Mouse (Mus musculus): ENCODE measurements around the gene Vps29. TPM values are rescaled to one million over a fixed set of nuclear protein-coding genes. Genes with fewer than 3 reads are reported as not detected.

Gene Vps29
- polyA plus RNA-seq, 1 experiment = 191 TPM

DNA sequence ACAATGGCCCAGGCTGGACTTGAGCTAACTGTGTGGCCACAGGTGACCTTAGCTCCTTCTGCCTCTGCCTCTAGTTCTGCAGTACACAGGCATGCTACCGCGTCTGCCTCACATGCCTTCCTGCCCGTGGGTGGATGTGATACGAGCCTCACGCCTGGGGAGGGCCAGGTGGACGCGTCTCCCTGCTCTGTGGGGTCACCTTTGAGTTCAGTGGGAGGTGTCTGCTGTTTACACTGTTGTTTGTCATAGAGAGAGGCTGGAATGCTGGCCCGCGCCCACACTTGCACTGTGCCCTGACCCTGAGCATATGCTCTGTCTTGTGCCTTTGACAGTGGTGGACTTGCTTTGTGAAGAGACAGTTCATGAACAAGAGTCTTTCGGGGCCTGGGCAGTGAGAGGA, 51.4 kb downstream of the Vps29 start:
- Histone ChIP-seq H3K4me1 (ENCODE audit: control insufficient read depth, insufficient read depth, low read length) (peaks cover 5% of the 10 kb centered on the region; the same call in 1 of the 2 replicates), H3K27ac (ENCODE audit: insufficient read depth, low read length) (no peak overlapping the region), H3K4me3 (ENCODE audit: insufficient read depth, low read length) (no peak overlapping the region)
- TF ChIP-seq CTCF (IDR thresholded peaks at IDR 0.05; ENCODE audit: extremely low read depth, insufficient read depth, low read length) = no peak
- TF ChIP-seq POLR2A (IDR thresholded peaks at IDR 0.05; ENCODE audit: extremely low read depth, insufficient read depth, low read length) = no peak

DNA sequence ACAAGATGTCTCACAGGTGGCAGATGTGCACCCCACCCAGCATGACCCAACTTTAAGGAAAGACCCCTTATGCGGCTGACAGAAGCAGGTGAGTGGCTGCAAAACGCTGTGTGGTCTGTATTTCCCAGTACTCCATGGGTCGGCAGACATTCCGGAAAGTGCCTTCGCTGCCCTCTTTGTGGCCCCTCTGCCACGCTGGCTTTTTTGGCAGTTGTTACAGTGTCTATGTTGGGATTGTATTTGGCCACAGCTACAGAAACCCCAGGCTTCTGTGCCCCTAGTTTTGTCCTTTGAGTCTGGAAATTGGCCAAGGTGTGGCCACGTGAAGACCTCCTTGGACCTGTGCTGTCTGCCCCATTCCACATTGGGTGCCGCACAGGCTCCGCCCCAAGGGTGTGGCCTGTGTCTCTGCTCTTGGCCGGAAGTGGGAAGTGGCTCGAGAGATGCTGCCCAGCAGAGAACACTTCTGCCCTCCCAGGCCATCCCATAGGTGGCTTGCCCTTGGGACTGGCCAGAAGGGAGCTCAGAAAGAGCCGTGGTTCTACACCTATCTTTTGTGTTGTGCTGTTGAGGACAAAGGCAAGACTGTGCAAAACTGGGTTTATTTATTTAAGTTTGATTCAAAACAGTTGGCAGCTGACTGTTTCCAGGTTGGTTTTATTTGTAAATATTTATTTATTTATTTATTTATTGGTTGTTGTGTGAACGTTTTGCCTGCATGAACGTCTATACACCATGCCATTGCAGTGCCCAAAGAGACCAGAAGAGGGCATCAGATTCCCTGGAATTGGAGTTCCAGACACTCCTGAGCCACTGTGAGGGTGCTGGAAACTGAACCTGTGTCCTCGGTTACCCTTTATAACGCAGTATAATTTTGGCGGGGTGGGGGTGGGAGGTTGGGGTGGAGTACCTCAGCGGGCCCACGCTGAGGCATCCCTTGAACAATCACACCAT, 55.8 kb downstream of the Vps29 start:
- Histone ChIP-seq H3K4me1 (ENCODE audit: control insufficient read depth, insufficient read depth, low read length) (no peaks in the 10 kb centered on the region), H3K4me3 (ENCODE audit: insufficient read depth, low read length) (no peak overlapping the region), H3K27ac (ENCODE audit: insufficient read depth, low read length) (no peak overlapping the region)
- TF ChIP-seq POLR2A (IDR thresholded peaks at IDR 0.05; ENCODE audit: extremely low read depth, insufficient read depth, low read length) (no peak), CTCF (IDR thresholded peaks at IDR 0.05; ENCODE audit: extremely low read depth, insufficient read depth, low read length) (no peak)

DNA sequence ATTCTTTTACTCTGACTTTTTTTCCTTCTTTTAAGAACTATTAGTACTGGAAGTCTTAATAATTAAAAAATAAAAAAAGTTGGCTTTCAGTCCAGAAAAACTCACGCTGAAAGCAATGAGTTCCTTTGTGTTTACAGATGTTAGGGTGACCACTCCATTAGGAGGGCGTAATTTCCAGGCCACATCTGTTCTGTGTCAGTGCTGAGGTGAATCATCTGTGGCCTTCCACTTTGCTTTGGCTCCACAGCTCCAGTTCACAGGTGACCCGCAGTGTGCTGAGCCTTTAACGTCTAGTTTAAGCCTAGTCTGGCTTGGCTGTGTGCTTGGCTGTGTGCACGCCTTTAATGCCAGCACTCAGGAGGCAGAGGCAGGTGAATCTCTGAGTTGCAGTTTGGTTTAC, 57.7 kb downstream of the Vps29 start:
- Histone ChIP-seq H3K27ac (ENCODE audit: insufficient read depth, low read length) (no peak overlapping the region), H3K4me1 (ENCODE audit: control insufficient read depth, insufficient read depth, low read length) (no peaks in the 10 kb centered on the region), H3K4me3 (ENCODE audit: insufficient read depth, low read length) (no peak overlapping the region)
- TF ChIP-seq POLR2A (IDR thresholded peaks at IDR 0.05; ENCODE audit: extremely low read depth, insufficient read depth, low read length) (no peak), CTCF (IDR thresholded peaks at IDR 0.05; ENCODE audit: extremely low read depth, insufficient read depth, low read length) (no peak)

DNA sequence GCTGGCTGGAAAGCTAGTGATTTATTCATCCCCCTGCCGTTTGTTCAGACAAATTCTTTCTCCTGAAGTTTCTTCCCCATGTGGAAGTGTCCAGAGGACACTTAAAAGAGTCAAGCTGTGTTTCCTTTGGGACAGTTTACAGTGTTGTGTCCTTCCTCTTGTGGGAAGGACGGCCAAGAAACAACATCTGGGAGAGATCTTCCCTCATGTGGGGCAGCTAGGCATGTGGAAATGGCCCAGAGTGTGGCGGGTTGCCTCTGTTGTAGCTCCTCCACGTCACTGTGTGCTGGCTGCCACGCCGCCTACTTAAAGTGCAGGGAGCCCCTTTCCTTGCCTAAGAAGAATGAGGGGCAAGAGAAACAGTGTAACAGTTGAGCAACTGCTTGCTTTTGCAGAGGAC, 58.7 kb downstream of the Vps29 start:
- Histone ChIP-seq H3K4me1 (ENCODE audit: control insufficient read depth, insufficient read depth, low read length) (no peaks in the 10 kb centered on the region), H3K4me3 (ENCODE audit: insufficient read depth, low read length) (no peak overlapping the region), H3K27ac (ENCODE audit: insufficient read depth, low read length) (no peak overlapping the region)
- no peak for TF ChIP-seq POLR2A (IDR thresholded peaks at IDR 0.05; ENCODE audit: extremely low read depth, insufficient read depth, low read length)
- TF ChIP-seq CTCF (IDR thresholded peaks at IDR 0.05; ENCODE audit: extremely low read depth, insufficient read depth, low read length) = no peak

DNA sequence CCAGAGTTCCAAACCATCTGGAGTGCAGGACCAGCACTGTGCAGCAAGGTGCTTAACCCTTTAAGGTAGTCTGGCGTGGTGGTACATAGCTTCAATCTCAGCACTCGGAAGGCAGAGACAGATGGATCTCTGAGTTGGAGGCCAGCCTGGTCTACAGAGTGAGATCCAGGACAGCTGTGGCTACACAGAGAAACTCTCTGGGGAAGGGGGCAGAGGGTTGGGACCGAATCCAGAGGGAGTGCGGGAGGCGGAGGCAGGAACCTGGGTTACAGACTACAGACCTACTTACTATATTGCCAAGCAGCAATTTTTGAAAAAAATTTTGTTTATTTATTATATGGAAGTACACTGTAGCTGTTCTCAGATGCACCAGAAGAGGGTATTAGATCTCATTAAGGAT, 60.2 kb downstream of the Vps29 start:
- no peak overlapping the region for H3K27ac ChIP-seq (ENCODE audit: insufficient read depth, low read length)
- no peaks in the 10 kb centered on the region for H3K4me1 ChIP-seq (ENCODE audit: control insufficient read depth, insufficient read depth, low read length)
- TF ChIP-seq CTCF (IDR thresholded peaks at IDR 0.05; ENCODE audit: extremely low read depth, insufficient read depth, low read length) = no peak
- TF ChIP-seq POLR2A (IDR thresholded peaks at IDR 0.05; ENCODE audit: extremely low read depth, insufficient read depth, low read length) = no peak
- no peak overlapping the region for H3K4me3 ChIP-seq (ENCODE audit: insufficient read depth, low read length)

Other genes starting within 250 kb of the Vps29 start
- gene Ccdc63, start 213.5 kb upstream of the Vps29 start, polyA plus RNA-seq (2012; rRNA removed) = 0.17 and 0.44 TPM in 2 replicates
- 186 and 195 TPM in 2 replicates for gene Ppp1cc, start 196.1 kb upstream of the Vps29 start, polyA plus RNA-seq (2012; rRNA removed)
- 3.6 and 3.9 TPM in 2 replicates for gene Hvcn1, start 147.6 kb upstream of the Vps29 start, polyA plus RNA-seq (2012; rRNA removed)
- gene Tctn1, start 89.9 kb upstream of the Vps29 start, polyA plus RNA-seq (2012; rRNA removed) = 28.0 and 29.4 TPM in 2 replicates
- 25.0 and 27.9 TPM in 2 replicates for gene Pptc7, start 70.0 kb upstream of the Vps29 start, polyA plus RNA-seq (2012; rRNA removed)
- gene Rad9b, start 136 bp upstream of the Vps29 start, polyA plus RNA-seq (2012; rRNA removed) = 9.5 and 10.4 TPM in 2 replicates
- gene Gpn3, start 17.5 kb downstream of the Vps29 start, polyA plus RNA-seq (2012; rRNA removed) = 28.4 and 30.4 TPM in 2 replicates
- 96.0 and 98.2 TPM in 2 replicates for gene Fam216a, start 18.0 kb downstream of the Vps29 start, polyA plus RNA-seq (2012; rRNA removed)
- gene Arpc3, start 37.5 kb downstream of the Vps29 start, polyA plus RNA-seq (2012; rRNA removed) = 294 and 320 TPM in 2 replicates
- gene Anapc7, start 67.3 kb downstream of the Vps29 start, polyA plus RNA-seq (2012; rRNA removed) = 34.1 and 38.7 TPM in 2 replicates
- gene Atp2a2, start 147.9 kb downstream of the Vps29 start, polyA plus RNA-seq (2012; rRNA removed) = 354 and 358 TPM in 2 replicates